Mouse (Mus musculus) lung, postnatal 0 days (tissue): ENCODE results near the gene Sdhc.

Source experiments
- CTCF ChIP-seq: IDR thresholded peaks from 2 replicates; pipeline ENCODE4 v1.5.1; 2016; ENCODE audit warnings: antibody characterized with exemption, mild to moderate bottlenecking
- EP300 ChIP-seq: IDR thresholded peaks from 2 replicates; pipeline ENCODE4 v1.6.1; 2016; ENCODE audit warnings: antibody characterized with exemption, mild to moderate bottlenecking, control low read depth

- TF ChIP-seq CTCF (no peak), EP300 (no peak)
Observed at GRCm38 (mm10) chr1:171089891-171090290, 60.5 kb downstream of the Sdhc start.
